Mouse (Mus musculus) bone marrow, adult 2 months (tissue): ENCODE measurements at regions not wholly inside any gene's neighbourhood (a gene's known extent, or its start where the extent isn't known, plus 50 kb on each side); places are given as distances from the start of the nearest gene placed in this dataset.

Source experiments
- CTCF ChIP-seq: fragments of 200-500 bp; IDR thresholded peaks from 2 replicates; pipeline ENCODE4 v1.5.1; 2011; ENCODE audit warnings: low read length, control low read depth; ENCODE audit not compliant: control insufficient read depth, insufficient read depth
- POLR2A ChIP-seq: fragments of 200-500 bp; IDR thresholded peaks from 2 replicates; pipeline ENCODE4 v1.6.1; 2011; ENCODE audit warnings: low read depth, mild to moderate bottlenecking, control low read depth, low read length, borderline replicate concordance; ENCODE audit not compliant: control insufficient read depth

- TF ChIP-seq CTCF (no peak), POLR2A (no peak)
These were observed 310.6 kb downstream of the Mroh4 start for GRCm38 (mm10) chr15:74325543-74325942.
